Mouse (Mus musculus) heart, postnatal 36 days (tissue): ENCODE data around the gene Slc50a1. TPM values are rescaled to one million over a fixed set of nuclear protein-coding genes. Genes with fewer than 3 reads are reported as not detected.

Source experiments
- DNase-seq, 2 experiments: peaks; one replicate each; pipeline ENCODE4 v3.0.0; 2021 to 2022
- intact Hi-C: fragments of 180-260 bp; cut with DNase I; formaldehyde crosslinking; loops from one replicate; pipeline ENCODE4 v1.15.1; 2025
- total RNA-seq, 2 experiments: library from RNA; stranded (reverse); gene quantifications; 2 replicates each; pipeline ENCODE4 v1.2.3; 2021

Gene Slc50a1
- total RNA-seq, 2 experiments from 2014 or later, result 20.5 to 23.0 TPM

DNA sequence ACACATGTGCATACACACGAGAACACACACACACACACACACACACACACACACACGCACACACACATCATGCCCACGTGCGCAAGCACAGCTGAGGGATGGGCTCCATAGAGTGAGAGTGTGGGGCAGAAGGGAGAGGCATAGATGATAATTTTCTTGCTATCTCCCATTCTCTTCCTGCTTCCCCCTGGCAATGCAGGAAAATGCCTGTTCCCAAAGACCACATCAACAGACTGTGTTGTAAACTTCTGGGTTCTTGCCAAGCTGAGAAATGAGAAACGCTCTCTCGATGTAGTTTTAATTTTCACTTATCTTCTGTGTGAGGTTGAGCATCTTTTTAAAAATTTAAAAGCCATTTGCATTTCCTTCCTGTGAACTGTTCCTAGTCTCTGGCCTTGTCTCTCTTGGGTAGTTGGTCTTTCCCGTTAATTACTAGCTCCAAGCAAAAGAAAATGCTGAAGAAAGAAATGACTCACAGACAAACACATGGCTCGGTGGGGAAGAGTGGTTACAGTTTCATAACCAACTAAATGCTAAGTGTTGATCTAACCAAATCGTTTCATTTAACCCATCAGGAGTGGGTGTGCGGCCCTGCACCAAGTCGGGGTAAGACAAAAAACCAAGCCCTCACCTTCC is 26.5 kb upstream of the Slc50a1 start:
- DNase-seq, result no peak
- intact Hi-C loops, result no loop called here

DNA sequence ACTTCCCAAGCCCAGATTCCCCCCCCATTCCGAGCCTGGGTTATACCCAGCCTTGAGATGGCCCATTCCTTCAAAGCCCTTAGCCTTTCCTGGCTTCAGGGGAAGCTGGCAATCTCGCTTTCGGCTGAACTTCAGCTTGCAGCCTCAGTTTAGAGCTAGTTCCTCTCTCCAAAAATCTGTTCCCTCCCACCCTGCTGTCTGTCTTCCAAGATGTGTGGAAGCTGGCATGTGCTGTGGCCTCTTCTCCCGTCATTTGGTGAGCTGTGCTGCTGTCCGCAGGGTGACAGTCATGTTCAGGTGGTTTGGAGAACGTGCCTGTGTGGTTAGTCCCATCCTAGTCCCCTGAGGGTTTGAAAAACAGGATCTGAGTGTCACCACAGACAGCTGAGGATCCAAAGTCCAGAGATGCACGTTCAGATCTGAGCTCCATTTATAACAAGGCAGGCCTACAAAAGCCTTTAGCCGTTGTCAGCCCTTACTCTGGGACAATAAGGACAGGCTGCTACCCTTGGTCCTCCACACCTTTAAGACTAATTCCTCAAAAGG is 25.4 kb upstream of the Slc50a1 start:
- no peak for DNase-seq
- intact Hi-C loops, result no loop called here

DNA sequence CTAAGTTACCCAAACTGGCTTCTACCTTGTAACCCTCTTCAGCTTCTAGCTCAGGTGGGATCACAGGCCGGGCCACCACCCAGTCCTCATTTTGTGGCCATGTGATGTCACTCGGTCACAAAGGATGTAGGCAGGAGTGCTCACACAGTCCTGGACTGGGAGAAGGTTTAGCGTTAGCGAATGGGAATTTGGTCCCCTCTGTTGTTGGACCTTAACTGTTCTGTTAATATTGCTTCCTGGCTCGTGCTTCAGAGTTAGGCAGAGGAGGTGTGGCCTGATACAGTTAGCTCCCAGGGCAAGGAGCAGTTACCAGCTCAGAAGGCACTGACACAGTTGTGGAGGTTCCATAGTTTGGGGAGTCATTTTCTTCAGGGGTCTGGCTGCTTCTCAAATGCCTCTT is 23.8 kb upstream of the Slc50a1 start:
- DNase-seq, result no peak
- intact Hi-C loops, result no loop called here

DNA sequence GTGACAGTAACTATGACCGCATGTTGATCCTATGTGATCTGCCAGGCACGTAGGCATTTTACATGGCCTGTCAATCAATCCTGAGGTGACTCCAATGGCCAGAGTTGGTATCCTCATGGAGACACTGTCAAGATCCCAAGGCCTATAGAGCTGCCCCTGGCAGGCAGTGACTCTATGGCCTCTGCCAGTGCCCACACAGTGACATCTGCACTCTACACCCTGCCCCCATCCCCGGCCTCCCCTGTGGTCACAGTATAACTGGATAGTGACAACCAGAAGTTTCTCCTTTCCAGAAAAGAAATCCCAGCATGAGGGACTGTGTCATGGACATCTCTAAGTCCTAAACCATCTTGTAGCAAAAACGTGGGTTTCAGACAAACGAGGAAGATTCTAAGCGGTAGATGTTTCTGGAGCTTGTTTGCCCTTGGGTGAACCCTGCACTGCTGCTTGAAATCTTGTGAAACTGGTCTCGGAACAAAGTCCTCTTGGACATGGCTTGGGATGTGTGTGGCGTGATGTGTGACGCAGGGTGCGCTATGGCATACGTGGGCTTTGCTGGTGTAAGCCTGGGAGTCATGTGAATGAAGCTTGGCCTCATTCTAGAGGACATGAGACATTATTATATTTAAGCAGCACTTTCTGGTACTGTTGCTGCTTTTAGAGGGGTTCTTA is 23.0 kb upstream of the Slc50a1 start:
- DNase-seq, result no peak
- intact Hi-C loops, result no loop called here

DNA sequence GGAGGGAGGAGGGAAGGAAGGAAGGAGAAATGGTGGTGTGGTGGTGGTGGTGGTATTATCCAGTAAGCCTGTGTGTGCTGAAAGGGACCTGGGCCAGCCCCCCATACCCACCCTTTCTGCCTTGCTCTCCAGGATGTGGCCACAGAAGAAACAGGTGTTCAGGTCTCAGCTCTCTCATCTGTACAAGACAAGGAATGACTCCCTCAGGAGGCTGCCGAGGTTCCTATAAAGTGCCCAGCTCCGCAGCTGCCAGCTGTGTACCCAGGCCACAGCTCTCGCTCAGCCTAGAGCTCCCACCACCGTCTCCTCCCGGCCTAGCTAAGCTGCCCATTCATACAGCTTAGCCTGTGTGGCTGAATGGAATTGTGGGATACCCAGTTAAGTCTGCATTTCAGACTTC is 21.9 kb upstream of the Slc50a1 start:
- no peak for DNase-seq
- intact Hi-C loops, result no loop called here

DNA sequence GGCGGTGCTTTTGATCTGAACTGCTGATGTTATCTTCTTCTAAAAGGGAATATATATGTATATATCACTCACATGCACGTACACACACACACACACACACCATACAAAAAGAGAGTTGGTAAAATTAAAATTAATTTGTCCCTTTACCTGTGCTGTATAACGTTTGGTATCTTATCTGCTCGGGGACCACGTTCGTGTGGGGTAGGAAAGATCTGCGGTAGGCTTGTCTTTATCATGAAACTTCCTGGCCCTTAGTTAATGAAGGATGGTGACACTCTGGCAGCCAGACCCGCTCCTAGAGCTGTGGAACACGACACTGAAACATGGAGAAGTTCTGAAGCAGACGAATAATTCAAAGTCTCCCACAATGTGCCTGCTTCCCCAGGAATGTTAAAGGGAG is 21.5 kb upstream of the Slc50a1 start:
- intact Hi-C loops, result no loop called here
- no peak for DNase-seq

DNA sequence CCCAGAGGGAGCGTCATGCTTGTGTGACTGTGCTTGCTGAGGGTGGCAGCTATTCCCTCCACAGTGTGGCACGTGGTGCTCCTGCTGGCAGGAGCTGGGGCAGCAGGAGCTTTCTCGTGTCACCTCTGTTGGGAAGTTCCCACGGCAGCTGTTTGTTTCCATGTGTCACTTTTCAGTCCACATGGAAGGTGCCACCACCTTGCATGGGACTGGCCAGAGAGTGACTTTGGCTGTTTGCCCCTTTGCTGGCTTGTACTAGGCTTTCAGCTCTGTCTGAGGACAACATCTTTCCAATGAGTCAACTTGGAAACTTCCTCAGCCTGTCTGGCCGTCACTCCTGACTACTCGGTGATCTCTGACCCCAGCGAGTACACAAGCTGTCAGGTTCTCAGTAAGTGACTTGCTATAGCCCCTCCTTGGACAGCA is 18.1 kb upstream of the Slc50a1 start:
- intact Hi-C loops, result loop anchor here (2.0 kb wide), 1 partner anchor 20 kb away; no protein-coding TSS in a partner anchor
- DNase-seq, result peak; percentile 40 to 47

DNA sequence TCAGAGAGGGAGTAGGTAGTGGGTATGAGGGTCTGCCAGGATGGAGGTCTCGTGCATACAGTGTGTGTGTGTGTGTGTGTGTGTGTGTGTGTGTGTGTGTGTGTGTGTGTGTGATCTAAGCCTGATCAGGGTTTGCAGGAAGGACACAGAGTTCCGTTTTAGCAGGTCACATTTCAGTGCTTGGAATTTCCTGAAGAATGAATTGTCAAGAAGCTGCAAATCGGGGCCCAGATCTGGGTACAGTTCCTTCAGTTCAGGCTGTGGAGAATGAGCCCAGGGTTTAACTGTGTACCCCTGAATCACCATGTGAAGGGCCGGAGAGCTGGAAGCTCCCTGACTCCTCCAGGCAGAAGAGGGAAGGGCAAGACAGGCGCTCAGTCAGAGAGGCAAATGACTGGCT is 16.9 kb upstream of the Slc50a1 start:
- DNase-seq, result no peak
- intact Hi-C loops, result no loop called here

DNA sequence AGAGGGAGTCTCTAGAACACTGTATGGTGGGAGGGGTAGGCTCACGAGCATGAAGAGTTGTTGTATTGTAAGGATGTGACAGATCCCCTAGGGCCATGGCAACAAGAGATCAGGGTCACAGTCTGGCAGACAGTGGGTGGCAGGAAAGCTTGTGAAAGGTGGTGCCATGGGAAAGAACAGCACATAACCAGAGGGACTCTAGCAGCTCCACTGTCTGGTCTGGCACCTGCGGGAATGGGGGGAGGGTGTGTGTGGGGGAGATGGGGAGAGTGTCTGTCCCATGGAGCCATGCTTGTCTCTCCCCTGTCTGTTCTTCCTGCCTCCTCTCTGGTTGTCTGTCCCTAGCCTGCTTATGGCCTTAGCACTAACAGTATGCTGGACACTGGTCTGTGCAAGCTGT is 15.2 kb upstream of the Slc50a1 start:
- no peak for DNase-seq
- intact Hi-C loops, result no loop called here

DNA sequence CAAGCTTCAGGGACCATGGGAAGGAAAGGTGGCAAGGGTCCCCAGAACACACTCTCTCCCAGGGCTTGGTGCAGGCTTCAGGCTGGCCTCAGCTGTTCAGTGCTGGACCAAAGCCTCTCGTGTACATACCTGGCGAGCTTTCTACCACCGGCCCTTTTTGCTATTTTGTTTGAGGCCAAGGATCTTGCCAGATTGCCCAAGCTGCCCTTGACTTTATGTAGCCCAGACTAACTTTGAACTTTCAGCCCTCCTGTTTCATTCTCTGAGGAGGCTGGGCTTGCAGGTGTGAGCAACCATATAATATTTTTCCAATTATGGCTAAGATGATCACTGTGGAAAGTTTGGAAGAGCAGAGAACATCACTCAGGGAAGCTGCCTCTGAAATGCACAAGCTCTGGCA is 13.9 kb upstream of the Slc50a1 start:
- no peak for DNase-seq
- intact Hi-C loops, result no loop called here

DNA sequence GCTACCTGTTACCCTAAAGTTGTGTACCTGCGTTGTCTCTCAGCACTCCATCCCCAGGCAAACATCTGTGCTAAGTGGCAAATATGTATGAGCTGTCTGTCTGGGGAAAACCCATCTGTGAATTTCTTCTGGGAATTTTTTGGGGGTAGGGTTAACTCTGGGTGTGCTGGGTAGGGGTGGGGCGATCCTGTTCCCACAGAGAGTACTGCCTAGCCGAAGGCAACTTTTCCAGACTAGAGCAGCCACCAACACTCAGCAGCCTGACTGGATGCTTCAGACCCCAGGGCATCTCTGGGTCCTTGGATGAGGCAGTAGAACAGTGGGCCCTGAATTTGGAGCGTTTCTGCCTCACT is 11.9 kb upstream of the Slc50a1 start:
- no peak for DNase-seq
- intact Hi-C loops, result loop anchor here (1.0 kb wide), 1 partner anchor 32 kb away; no protein-coding TSS in a partner anchor

DNA sequence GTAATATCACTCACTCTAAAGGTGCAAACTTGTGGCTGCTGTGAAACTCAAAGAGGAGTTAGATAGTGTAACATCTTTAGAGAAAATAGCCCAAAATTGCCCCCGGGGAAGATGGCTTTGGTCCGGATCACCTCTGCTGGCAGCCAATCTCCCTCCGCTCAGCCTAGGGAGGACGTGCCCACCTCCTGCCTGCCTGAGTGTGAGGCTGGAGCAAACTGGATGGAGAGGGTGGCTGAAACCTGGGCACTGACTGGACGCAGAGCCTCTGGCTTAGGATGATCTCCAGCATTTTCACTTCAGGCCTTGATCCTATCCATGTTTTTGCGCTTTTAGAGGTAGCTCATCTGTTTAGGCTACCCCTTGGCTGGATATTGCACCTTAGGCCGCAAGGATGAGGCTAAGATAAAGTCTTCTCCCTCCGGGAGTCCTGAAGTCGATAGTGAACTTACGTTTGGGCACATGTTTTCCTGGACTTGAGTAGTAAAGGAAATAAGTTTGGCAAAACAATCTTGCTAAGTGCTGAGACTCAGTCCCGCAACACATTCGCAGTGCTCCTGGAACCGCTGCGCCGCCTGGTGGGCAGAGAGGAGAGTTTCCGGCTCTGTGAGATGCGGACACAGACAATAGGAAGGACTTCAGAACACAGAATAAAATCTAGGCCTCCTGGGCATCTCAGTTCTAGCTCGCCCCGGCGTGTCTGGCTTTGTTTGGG is 11.4 kb upstream of the Slc50a1 start:
- intact Hi-C loops, result loop anchor here (1.0 kb wide), 1 partner anchor 31 kb away; no protein-coding TSS in a partner anchor
- DNase-seq, result peak; percentile 86 to 93

DNA sequence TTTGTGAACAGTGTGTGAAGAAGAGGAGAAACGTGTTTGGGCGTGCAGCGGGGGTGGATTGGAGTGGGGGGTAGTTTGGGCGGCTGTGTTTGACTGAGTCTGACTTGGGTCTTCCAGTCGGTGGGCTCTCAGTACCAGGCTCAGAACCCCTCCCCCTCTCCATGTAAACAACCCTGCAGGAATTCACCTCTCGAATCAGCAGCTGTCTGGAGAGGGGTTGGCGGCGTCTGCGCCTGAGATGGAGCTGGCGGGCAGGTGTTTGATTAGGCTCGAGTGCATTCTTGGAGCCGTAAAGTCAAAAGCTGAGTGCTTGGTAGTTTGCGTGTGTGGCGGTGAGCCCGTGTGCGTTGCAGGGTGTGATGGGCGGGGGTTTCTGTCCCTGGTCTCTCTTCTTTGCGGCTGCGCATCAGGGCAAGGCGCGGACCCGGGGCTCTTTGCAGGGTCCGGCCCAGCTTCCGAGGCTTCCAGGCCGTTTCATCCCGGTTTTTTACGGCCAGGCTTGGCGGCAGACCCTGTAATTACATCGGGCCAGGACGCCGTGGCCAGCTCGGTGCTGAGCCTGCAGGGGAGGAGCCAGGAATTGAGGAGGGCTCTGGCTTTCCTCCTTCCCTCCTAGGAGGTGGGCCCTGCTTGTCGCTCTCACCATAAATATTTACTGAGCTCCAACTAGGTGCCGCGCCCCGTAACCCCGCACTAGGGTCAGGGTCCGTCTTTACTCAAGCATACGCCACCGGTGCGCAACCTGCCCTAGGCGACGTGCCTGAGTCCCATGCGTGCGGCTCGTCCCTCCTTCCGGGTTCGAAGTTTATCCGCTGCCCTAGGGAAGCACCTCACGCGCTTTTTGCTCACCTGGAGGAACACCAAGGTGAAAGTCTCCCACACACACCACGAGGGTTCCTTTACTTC is 10.5 kb upstream of the Slc50a1 start, which contains the start of gene Efna1:
Gene Efna1 (minus strand): TSS at position 537 of the 906 bp plus-strand sequence.
- intact Hi-C loops, result loop anchor here (1.0 kb wide), 1 partner anchor 15 kb away; no protein-coding TSS in a partner anchor
- DNase-seq, result peak; percentile 72 to 74

DNA sequence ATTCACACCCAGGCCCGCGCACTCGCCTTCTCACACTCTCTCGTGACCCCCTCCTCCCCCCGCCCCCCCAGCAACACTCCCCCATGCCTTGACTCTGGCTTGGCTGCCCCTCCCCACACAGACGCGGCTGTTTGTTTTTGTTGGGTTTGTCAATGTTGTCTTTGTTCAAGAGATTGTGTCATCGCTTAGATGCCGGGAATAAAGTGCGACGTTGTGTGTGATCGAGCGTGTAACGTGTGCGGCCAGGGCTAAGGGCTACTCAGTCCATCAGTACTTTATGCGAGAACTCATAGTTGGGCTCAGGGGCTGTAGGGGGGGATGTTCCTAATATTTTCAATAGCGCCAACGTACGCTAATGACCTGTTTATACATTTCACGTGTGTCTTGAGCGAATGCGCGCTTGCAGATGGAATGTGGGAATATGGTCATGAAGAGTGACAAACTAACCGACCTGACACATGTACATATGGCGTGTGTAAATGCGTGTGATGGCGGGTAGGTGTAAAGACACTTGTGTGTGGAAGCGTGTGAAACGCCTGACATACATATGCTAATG is 9.8 kb upstream of the Slc50a1 start:
- intact Hi-C loops, result loop anchor here (1.0 kb wide), 1 partner anchor 14 kb away; no protein-coding TSS in a partner anchor
- peak in 1 of 2 experiments; percentile 50 for DNase-seq

DNA sequence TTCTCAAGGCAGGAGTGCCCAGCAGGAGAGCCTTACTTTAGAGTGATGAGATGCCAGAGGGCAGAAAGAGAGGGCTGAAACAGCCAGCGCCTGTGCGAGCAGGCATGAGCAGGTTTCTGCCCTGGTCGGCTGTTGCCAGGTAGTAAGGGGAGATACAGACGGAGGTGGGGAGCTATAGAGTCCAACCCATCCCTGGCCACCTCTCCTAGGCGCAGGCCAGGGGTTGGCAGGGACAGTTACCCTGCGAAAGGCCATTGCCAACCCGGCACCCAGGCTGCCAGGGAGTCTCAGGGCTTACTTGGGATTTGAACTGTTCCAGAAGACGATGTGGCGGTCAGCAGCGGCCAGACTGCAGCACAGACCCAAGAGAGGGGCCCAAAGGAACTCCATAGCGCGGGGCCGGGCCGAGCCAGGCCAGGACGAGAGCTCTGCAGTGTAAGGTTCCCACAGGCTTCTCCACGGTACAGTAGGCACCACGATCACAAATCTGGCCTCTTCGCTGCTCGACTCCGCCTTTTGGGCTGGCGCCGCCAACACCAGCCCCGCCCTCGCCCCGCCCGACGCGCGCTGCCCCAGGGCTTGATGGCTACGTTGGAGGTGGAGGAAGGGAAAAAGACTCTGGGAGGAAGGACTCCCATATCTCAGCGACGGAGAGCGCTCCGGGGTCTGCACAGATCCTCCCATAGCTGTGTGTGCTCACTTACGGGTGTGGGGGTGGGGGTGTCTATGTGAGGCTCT is 9.0 kb upstream of the Slc50a1 start:
- intact Hi-C loops, result no loop called here
- peak; percentile 87 to 88 for DNase-seq

DNA sequence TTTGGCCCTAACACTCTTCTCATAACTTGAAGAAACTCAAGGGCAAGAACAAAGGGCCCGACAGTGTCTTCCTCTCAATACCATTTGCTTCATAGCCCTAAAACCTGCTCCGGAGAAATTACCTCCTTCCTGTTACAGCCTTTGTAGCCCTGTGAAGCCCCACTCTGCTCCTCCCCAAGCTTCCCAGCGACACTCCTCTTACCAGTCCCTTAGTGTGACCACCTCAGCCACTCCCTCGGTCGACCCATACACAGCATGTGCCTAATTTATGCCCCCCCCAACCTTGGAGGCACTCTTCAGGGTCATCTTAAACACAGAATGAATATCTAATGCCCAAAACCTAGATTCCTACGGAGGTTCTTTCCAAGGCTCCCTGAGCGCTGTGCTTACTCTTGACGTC is 8.3 kb upstream of the Slc50a1 start:
- intact Hi-C loops, result no loop called here
- no peak for DNase-seq

DNA sequence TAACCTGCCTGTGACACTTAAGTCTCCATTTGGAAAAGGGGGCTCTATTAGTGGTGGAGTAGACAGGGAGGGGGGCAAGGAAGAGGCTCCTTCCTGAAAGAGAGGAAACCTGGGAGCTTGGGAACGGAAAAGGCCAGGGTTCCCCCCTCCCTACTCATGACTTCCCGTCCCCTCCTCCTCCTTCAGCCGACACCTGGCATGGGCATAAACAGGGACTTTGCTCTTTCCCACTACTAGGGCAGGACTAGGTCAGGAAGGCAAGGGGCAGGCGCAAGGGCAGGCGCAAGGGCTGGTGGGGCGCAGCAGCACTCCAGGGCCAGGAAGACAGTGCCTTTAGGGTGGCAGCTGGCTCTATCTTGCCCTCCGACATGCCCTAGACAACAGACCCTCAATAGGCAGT is 7.7 kb upstream of the Slc50a1 start:
- intact Hi-C loops, result no loop called here
- peak; percentile 63 to 74 for DNase-seq

DNA sequence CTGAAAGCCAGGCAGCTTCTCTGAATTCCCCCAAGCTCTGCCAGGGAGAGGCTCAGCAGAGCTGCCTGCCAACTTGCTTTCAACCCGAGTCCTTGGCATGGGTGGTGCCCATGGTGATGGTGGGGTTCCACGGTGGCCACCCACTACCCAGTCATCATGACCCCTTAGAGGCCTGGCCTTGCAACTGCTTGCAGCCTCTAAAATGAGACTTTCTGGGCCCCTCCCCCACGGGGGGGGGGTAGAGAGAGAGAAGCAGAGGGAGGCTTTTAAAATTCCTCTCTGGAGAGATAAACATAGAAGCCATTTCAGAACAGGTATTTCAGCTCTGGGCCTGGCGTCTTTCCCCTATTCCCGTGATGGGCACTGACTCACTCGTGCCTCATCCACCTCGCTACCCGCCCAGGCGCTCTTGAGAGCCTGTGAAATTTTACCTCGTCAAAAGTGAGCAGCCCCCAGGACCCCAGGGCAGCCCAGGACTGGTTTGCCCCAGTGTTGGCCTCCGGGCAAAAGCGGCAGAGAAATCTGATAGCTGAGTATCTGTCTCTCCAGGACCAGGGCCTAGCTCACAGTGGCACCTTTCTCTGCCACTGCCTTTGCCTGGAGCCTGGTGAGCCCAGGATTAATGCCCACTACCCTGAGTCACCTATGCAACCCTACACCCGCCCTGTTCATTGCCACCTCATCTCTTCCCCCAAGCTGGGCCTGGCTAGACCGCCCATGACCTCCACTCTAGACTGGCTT is 7.1 kb upstream of the Slc50a1 start:
- intact Hi-C loops, result no loop called here
- peak; percentile 40 to 66 for DNase-seq

DNA sequence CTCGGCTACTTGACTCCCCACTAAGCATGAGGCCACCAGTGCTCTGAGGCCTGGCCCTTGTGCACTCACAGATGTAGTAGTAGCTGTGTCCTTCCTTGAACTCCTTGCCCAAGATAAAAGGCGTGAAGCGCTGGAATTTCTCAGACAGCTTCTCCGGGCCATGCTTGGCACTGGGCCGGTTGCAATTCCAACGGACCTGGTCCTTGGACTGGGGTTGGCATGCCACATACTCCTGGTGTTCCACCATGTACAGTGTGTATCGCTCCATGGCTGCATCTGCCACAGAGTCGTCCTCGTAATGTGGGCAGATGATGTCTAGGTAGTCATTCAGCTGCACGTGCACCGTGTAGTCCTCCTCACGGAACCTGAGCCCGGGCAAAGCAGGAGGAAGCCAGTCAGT is 5.7 kb upstream of the Slc50a1 start:
- intact Hi-C loops, result no loop called here
- no peak for DNase-seq
